Mouse (Mus musculus) gastrocnemius, adult 2 months (tissue): Measurements from ENCODE around the gene Clnk. TPM values are rescaled to one million over a fixed set of nuclear protein-coding genes. Genes with fewer than 3 reads are reported as not detected.

ENCODE experiments used
- DNase-seq: peaks from one replicate; pipeline ENCODE4 v3.0.0; 2022
- H3K27ac ChIP-seq: fragments of 200-600 bp; 2 replicates; pipeline ENCODE4 v1.8.1; 2022; ENCODE audit warnings: mild to moderate bottlenecking
- H3K4me3 ChIP-seq: fragments of 200-600 bp; 2 replicates; pipeline ENCODE4 v1.8.1; 2022; ENCODE audit warnings: mild to moderate bottlenecking, moderate library complexity
- CTCF ChIP-seq: fragments of 200-600 bp; IDR thresholded peaks from 2 replicates; pipeline ENCODE4 v1.8.1; 2022; ENCODE audit warnings: antibody characterized with exemption, mild to moderate bottlenecking, moderate library complexity
- intact Hi-C: fragments of 180-260 bp; cut with DNase I; formaldehyde crosslinking; loops from one replicate; pipeline ENCODE4 v1.15.1; 2025
- total RNA-seq, 2 experiments: library from RNA; stranded (reverse); gene quantifications; 2 replicates each; pipeline ENCODE4 v1.2.3; 2021

Gene Clnk
- total RNA-seq, 2 experiments from 2014 or later: not detected

- no peak overlapping the region for H3K27ac ChIP-seq
- no peak for DNase-seq
- no peak overlapping the region for H3K4me3 ChIP-seq
- TF ChIP-seq CTCF: no peak
- intact Hi-C loops: no loop called here
Observed at GRCm38 (mm10) chr5:38826586-38826985, 50.0 kb downstream of the Clnk start.

- DNase-seq: no peak
- intact Hi-C loops: no loop called here
Observed at GRCm38 (mm10) chr5:38824132-38824965, 52.3 kb downstream of the Clnk start.

GRCm38 (mm10) chr5:38813391-38814109 lies 63.1 kb downstream of the Clnk start:
- no peak overlapping the region for H3K27ac ChIP-seq
- no peak for DNase-seq
- no peak for TF ChIP-seq CTCF
- intact Hi-C loops: no loop called here
- no peak overlapping the region for H3K4me3 ChIP-seq

More at GRCm38 (mm10) chr5:38824132-38824965, 52.3 kb downstream of the Clnk start:
- H3K4me3 ChIP-seq: no peak overlapping the region
- no peak overlapping the region for H3K27ac ChIP-seq
- no peak for TF ChIP-seq CTCF

GRCm38 (mm10) chr5:38812916-38813315 lies 63.7 kb downstream of the Clnk start:
- intact Hi-C loops: no loop called here

GRCm38 (mm10) chr5:38812386-38812785 lies 64.2 kb downstream of the Clnk start:
- no peak for DNase-seq
- Histone ChIP-seq H3K27ac (no peak overlapping the region), H3K4me3 (no peak overlapping the region)
- intact Hi-C loops: no loop called here
- TF ChIP-seq CTCF: no peak

More at GRCm38 (mm10) chr5:38812916-38813315, 63.7 kb downstream of the Clnk start:
- no peak for TF ChIP-seq CTCF
- Histone ChIP-seq H3K27ac (no peak overlapping the region), H3K4me3 (no peak overlapping the region)
- no peak for DNase-seq

- intact Hi-C loops: no loop called here
Observed at GRCm38 (mm10) chr5:38798910-38799309, 77.7 kb downstream of the Clnk start.

GRCm38 (mm10) chr5:38795139-38795538 lies 81.5 kb downstream of the Clnk start:
- H3K4me3 ChIP-seq: no peak overlapping the region
- no peak overlapping the region for H3K27ac ChIP-seq
- DNase-seq: no peak
- intact Hi-C loops: no loop called here
- no peak for TF ChIP-seq CTCF

More at GRCm38 (mm10) chr5:38798910-38799309, 77.7 kb downstream of the Clnk start:
- H3K27ac ChIP-seq: no peak overlapping the region
- no peak for DNase-seq
- no peak for TF ChIP-seq CTCF
- no peak overlapping the region for H3K4me3 ChIP-seq

GRCm38 (mm10) chr5:38791116-38791515 lies 85.5 kb downstream of the Clnk start:
- no peak for DNase-seq
- intact Hi-C loops: no loop called here
- Histone ChIP-seq H3K4me3 (no peak overlapping the region), H3K27ac (no peak overlapping the region)
- TF ChIP-seq CTCF: no peak

GRCm38 (mm10) chr5:38788820-38789219 lies 87.8 kb downstream of the Clnk start:
- H3K4me3 ChIP-seq: no peak overlapping the region
- TF ChIP-seq CTCF: no peak
- intact Hi-C loops: no loop called here
- no peak overlapping the region for H3K27ac ChIP-seq
- DNase-seq: no peak

- intact Hi-C loops: no loop called here
- no peak for DNase-seq
- no peak overlapping the region for H3K4me3 ChIP-seq
- no peak for TF ChIP-seq CTCF
- no peak overlapping the region for H3K27ac ChIP-seq
Observed at GRCm38 (mm10) chr5:38787851-38788520, 88.6 kb downstream of the Clnk start.

GRCm38 (mm10) chr5:38786126-38786525 lies 90.5 kb downstream of the Clnk start:
- Histone ChIP-seq H3K27ac (no peak overlapping the region), H3K4me3 (no peak overlapping the region)
- intact Hi-C loops: no loop called here
- TF ChIP-seq CTCF: no peak
- no peak for DNase-seq

- Histone ChIP-seq H3K4me3 (no peak overlapping the region), H3K27ac (no peak overlapping the region)
- TF ChIP-seq CTCF: no peak
- intact Hi-C loops: no loop called here
- no peak for DNase-seq
Observed at GRCm38 (mm10) chr5:38785686-38786085, 90.9 kb downstream of the Clnk start.

- peak; percentile 99 for TF ChIP-seq CTCF
- peak; percentile 57 for DNase-seq
- Histone ChIP-seq H3K27ac (no peak overlapping the region), H3K4me3 (no peak overlapping the region)
- intact Hi-C loops: loop anchor here (2.0 to 5.0 kb wide), 2 partner anchors 857 to 1180 kb away; no protein-coding TSS in a partner anchor
Observed at GRCm38 (mm10) chr5:38781813-38782212, 94.8 kb downstream of the Clnk start.
